Mouse (Mus musculus) brown adipose tissue, adult 24 weeks (tissue): ENCODE results near the gene Smpd1. TPM values are rescaled to one million over a fixed set of nuclear protein-coding genes. Genes with fewer than 3 reads are reported as not detected.

ENCODE experiments used
- H3K27ac ChIP-seq: fragments of 200-500 bp; replicated peaks from 2 replicates; pipeline ENCODE4 v1.5.1; 2012; ENCODE audit warnings: low read depth, mild to moderate bottlenecking, low read length
- H3K4me1 ChIP-seq: fragments of 200-500 bp; 2 replicates; pipeline ENCODE4 v1.6.1; 2012; ENCODE audit warnings: low read length, mixed read lengths; ENCODE audit not compliant: control insufficient read depth, insufficient read depth, insufficient read length
- H3K4me3 ChIP-seq: fragments of 200-500 bp; 2 replicates; pipeline ENCODE4 v1.5.1; 2012; ENCODE audit warnings: low read depth, mild to moderate bottlenecking, low read length, moderate library complexity; ENCODE audit not compliant: insufficient read depth
- polyA plus RNA-seq: library from polyadenylated mRNA; stranded (reverse); fragments of >200 nt; gene quantifications from 2 replicates; pipeline ENCODE4 v1.2.4, GENCODE M21; 2012; ENCODE audit not compliant: missing spikeins, insufficient read depth, insufficient read length

The Smpd1 gene
- polyA plus RNA-seq, 1 experiment, result 66.9 TPM

- no peak overlapping the region for H3K27ac ChIP-seq
- H3K4me1 ChIP-seq, result no peaks in the 10 kb centered on the region
- no peak overlapping the region for H3K4me3 ChIP-seq
Measured at GRCm38 (mm10) chr7:105572949-105573348, 18.8 kb downstream of the Smpd1 start.

GRCm38 (mm10) chr7:105574537-105574936 is 20.4 kb downstream of the Smpd1 start:
- no peaks in the 10 kb centered on the region for H3K4me1 ChIP-seq
- no peak overlapping the region for H3K27ac ChIP-seq
- no peak overlapping the region for H3K4me3 ChIP-seq

DNA sequence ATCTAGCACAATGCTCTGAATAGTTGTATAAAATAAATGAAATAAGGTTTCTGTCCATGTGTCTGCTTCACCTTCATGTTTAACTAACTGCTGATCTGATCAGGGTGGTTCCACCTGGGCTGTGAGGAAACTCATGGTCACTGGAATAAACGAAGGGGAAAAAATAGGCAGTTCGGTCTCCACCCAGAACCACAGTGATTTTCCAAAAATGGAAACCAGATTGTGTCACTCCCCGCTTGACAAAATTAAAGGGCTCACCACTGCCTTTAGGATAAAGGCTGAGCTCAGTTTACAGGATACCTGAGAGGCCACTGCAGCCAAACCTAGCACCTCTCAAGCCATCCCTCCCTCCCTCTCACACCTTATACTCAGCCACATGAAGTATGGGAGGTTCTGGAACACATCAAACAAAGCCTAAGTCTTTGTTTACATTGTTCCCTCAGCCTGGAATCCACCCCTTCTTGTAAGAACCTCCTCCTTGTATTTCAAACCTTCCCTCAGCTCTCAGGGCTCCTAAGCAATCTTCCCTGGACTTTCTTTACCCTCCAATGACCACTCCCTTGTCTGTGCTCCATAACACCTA is 22.1 kb downstream of the Smpd1 start:
- H3K4me1 ChIP-seq, result no peaks in the 10 kb centered on the region
- H3K27ac ChIP-seq, result no peak overlapping the region
- H3K4me3 ChIP-seq, result no peak overlapping the region

GRCm38 (mm10) chr7:105577377-105577871 is 23.3 kb downstream of the Smpd1 start:
- no peak overlapping the region for H3K4me3 ChIP-seq
- H3K4me1 ChIP-seq, result no peaks in the 10 kb centered on the region
- no peak overlapping the region for H3K27ac ChIP-seq

DNA sequence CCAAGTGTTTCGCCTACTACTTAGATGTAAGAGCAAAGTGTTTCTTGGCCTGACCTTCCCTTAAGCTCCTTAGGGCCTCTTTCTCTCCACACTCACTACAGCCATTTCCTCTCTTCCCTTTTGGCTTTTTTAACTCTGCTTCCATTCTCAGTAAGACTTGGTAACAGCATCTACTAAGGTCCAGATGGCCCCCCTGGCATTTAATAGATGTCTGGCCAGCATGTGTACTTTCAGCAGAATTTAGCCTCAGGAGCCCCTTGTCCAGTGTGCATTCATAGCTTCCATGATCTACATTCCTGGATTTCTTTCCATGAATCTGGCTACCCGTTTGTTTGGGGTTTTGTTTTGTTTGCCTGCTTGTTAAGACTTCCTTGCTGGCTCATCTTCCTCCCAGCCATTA is 24.3 kb downstream of the Smpd1 start:
- no peak overlapping the region for H3K4me3 ChIP-seq
- H3K4me1 ChIP-seq, result no peaks in the 10 kb centered on the region

GRCm38 (mm10) chr7:105580627-105581089 is 26.5 kb downstream of the Smpd1 start:
- Histone ChIP-seq H3K27ac (no peak overlapping the region), H3K4me1 (no peaks in the 10 kb centered on the region), H3K4me3 (peak overlapping the region; percentile 99)

More for the DNA sequence above, 24.3 kb downstream of the Smpd1 start:
- no peak overlapping the region for H3K27ac ChIP-seq

DNA sequence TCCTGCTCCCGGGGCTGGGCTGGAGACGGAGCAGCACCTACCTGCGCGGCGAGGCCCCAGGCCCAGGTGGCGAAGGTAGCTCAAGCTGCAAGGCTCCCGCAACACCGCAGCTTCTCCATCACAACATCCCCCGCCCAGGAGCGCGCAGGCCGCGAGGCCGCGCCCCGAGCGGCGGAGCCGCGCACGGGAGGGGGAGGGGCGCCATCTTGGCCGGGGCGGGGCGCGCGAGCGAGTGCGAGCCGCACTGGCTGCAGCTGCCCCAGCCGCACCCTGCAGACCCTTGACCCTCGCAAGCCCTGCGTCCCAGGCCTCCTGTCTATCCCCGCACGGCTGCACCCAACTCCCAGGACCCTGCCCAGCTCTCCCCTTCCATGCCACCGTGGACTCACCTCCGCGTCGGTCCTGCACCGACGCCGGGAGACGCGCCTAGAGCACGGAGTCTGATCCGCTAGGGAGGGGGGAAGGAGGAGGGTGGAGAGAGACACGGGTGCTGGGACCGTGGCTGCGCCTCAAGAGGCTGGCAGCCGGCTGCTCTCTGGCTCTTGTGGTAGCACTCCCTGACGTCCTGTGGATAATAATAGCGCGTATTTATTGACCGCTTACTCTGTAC is 27.0 kb downstream of the Smpd1 start, which contains the start of gene Apbb1:
Gene Apbb1, minus strand, starts transcription at position 560 of the 610 bp plus-strand sequence.
- no peak within 1 kb of the TSS for H3K27ac ChIP-seq

DNA sequence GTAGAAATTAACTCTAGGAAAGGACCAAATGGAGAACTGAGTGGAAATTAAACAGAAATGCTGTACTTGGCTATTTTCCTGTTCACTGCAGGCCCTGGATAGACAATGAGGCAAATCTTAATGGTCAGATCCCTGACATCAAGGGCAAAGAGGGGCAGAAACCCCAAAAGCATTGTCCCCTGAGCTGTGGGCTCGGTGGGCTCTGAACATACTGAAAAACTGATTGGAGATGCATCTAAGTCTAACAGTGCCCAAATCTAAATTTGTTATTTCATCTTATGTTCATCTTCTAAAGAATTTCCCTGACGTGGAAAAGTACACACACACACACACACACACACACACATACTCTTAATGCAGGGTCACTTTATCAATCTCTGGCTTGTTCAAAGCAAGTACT is 27.8 kb downstream of the Smpd1 start:
- Histone ChIP-seq H3K27ac (no peak overlapping the region), H3K4me3 (no peak overlapping the region), H3K4me1 (no peaks in the 10 kb centered on the region)

More for the DNA sequence above, 27.0 kb downstream of the Smpd1 start, which contains the start of gene Apbb1:
- peak within 1 kb of the TSS; percentile 99 for H3K4me3 ChIP-seq
- no peaks in the 10 kb centered on the region for H3K4me1 ChIP-seq

DNA sequence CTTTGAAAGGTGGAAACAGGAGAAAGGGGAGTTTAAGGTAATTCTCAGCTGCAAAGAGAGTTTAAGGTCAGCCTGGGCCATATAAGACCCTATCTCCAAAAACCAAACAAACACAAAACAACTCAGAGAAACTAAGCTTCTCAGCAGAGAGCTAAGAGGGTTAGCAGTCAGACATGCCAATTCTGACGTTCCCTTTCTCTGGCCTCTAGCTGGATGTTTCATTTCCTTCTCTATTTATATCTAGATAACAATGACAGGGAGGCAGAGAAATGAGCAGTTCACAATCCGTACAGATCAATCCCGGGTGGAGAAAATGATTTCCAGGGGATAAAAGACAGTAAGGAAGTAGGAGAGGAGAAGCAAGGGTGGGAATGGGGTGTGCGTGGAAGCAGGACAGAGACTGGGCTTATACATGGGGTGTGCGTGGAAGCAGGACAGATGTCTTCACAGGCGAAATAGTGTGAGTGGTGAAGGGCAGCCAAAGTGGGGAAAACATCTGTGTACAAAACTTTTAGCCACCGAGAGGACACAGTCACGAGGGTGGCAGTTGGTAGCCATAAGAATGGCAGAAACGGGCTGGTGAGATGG is 34.3 kb downstream of the Smpd1 start:
- H3K4me3 ChIP-seq, result no peak overlapping the region
- no peak overlapping the region for H3K27ac ChIP-seq
- H3K4me1 ChIP-seq, result no peaks in the 10 kb centered on the region

- no peaks in the 10 kb centered on the region for H3K4me1 ChIP-seq
- no peak overlapping the region for H3K4me3 ChIP-seq
- no peak overlapping the region for H3K27ac ChIP-seq
Measured at GRCm38 (mm10) chr7:105590097-105590496, 35.9 kb downstream of the Smpd1 start.

GRCm38 (mm10) chr7:105602860-105603623 is 48.9 kb downstream of the Smpd1 start:
- Histone ChIP-seq H3K27ac (peak overlapping the region; percentile 88), H3K4me3 (no peak overlapping the region), H3K4me1 (peaks cover 4% of the 10 kb centered on the region; the same call in 1 of the 2 replicates)

Other genes with a start within 250 kb of the Smpd1 start
- not detected in 2 replicates for gene Olfr689, start 243.2 kb upstream of the Smpd1 start, polyA plus RNA-seq
- not detected in 2 replicates for gene Olfr690, start 220.3 kb upstream of the Smpd1 start, polyA plus RNA-seq
- gene Olfr691, start 212.1 kb upstream of the Smpd1 start, polyA plus RNA-seq, result not detected in 2 replicates
- not detected in 2 replicates for gene Olfr692, start 186.1 kb upstream of the Smpd1 start, polyA plus RNA-seq
- gene Gm5901, start 179.3 kb upstream of the Smpd1 start, polyA plus RNA-seq, result not detected in 2 replicates
- 13.1 and 14.5 TPM in 2 replicates for gene Fam160a2, start 154.3 kb upstream of the Smpd1 start, polyA plus RNA-seq
- gene Cnga4, start 149.8 kb upstream of the Smpd1 start, polyA plus RNA-seq, result not detected in 2 replicates
- not detected in 2 replicates for gene Cckbr, start 128.6 kb upstream of the Smpd1 start, polyA plus RNA-seq
- 26.8 and 32.1 TPM in 2 replicates for gene Cavin3, start 72.1 kb upstream of the Smpd1 start, polyA plus RNA-seq
- 4.7 and 5.9 TPM in 2 replicates for gene Apbb1, start 27.3 kb downstream of the Smpd1 start, polyA plus RNA-seq
- 2.8 TPM in 1 of 2 replicates, not detected in the other for gene Hpx, start 45.8 kb downstream of the Smpd1 start, polyA plus RNA-seq
- 11.1 and 15.2 TPM in 2 replicates for gene Trim3, start 79.2 kb downstream of the Smpd1 start, polyA plus RNA-seq
- 161 and 175 TPM in 2 replicates for gene Timm10b, start 85.7 kb downstream of the Smpd1 start, polyA plus RNA-seq
- 25.8 and 26.9 TPM in 2 replicates for gene Arfip2, start 86.1 kb downstream of the Smpd1 start, polyA plus RNA-seq
- 3.1 and 6.7 TPM in 2 replicates for gene Gm45799, start 86.2 kb downstream of the Smpd1 start, polyA plus RNA-seq
- 1.6 and 1.9 TPM in 2 replicates for gene Dnhd1, start 96.5 kb downstream of the Smpd1 start, polyA plus RNA-seq
- 72.1 and 106 TPM in 2 replicates for gene Ilk, start 182.2 kb downstream of the Smpd1 start, polyA plus RNA-seq
- gene Rrp8, start 183.0 kb downstream of the Smpd1 start, polyA plus RNA-seq, result 5.7 and 11.3 TPM in 2 replicates
- gene Taf10, start 190.0 kb downstream of the Smpd1 start, polyA plus RNA-seq, result 146 and 163 TPM in 2 replicates
- 64.0 and 83.2 TPM in 2 replicates for gene Tpp1, start 197.9 kb downstream of the Smpd1 start, polyA plus RNA-seq
- gene Dchs1, start 233.3 kb downstream of the Smpd1 start, polyA plus RNA-seq, result 0.55 and 0.71 TPM in 2 replicates